Mouse (Mus musculus): ENCODE measurements around the gene Cutc. TPM values are rescaled to one million over a fixed set of nuclear protein-coding genes. Genes with fewer than 3 reads are reported as not detected.

Cutc gene
- total and polyA plus RNA-seq, 2 experiments from 2014 or later, result 1.5 to 9.1 TPM

- DNase-seq (ENCODE audit: low spot score) (no peak), ATAC-seq (no peak)
- Histone ChIP-seq H3K4me2 (ENCODE audit: low read depth, low read length) (no peak overlapping the region), H3K4me1 (ENCODE audit: insufficient read depth, low read length) (no peaks in the 10 kb centered on the region), H3K36me3 (ENCODE audit: insufficient read depth, low read length) (no peaks in the 10 kb centered on the region), H3K9me3 (ENCODE audit: low read length) (no peaks in the 10 kb centered on the region), H3K27ac (no peak overlapping the region), H3K27me3 (ENCODE audit: insufficient read depth, low read length) (no peaks in the 10 kb centered on the region), H3K4me3 (ENCODE audit: low read length) (no peak overlapping the region), H3K9ac (replicated peaks; ENCODE audit: low read length) (no peak overlapping the region)
- WGBS, result 94% methylated on average over 4 of the region's 4 CpGs
- TF ChIP-seq CTCF (IDR thresholded peaks at IDR 0.05; ENCODE audit: low read depth), result no peak
These were observed 58.6 kb downstream of the Cutc start for GRCm38 (mm10) chr19:43811419-43811818.

GRCm38 (mm10) chr19:43813315-43813714 is 60.5 kb downstream of the Cutc start:
- 88% methylated on average over 10 of the region's 10 CpGs for whole genome bisulfite sequencing
- H3K4me3 ChIP-seq (ENCODE audit: low read length), result no peak overlapping the region
- H3K9ac ChIP-seq (replicated peaks; ENCODE audit: low read length), result no peak overlapping the region
- H3K9me3 ChIP-seq (ENCODE audit: low read length), result no peaks in the 10 kb centered on the region
- no peaks in the 10 kb centered on the region for H3K27me3 ChIP-seq (ENCODE audit: insufficient read depth, low read length)
- ATAC-seq, result no peak
- no peak overlapping the region for H3K4me2 ChIP-seq (ENCODE audit: low read depth, low read length)
- DNase-seq (ENCODE audit: low spot score), result no peak
- no peaks in the 10 kb centered on the region for H3K4me1 ChIP-seq (ENCODE audit: insufficient read depth, low read length)
- no peak overlapping the region for H3K27ac ChIP-seq
- H3K36me3 ChIP-seq (ENCODE audit: insufficient read depth, low read length), result no peaks in the 10 kb centered on the region
- no peak for TF ChIP-seq CTCF (IDR thresholded peaks at IDR 0.05; ENCODE audit: low read depth)

- H3K9me3 ChIP-seq (ENCODE audit: low read length), result no peaks in the 10 kb centered on the region
- DNase-seq (ENCODE audit: low spot score), result peak; percentile 9
- TF ChIP-seq CTCF (IDR thresholded peaks at IDR 0.05; ENCODE audit: low read depth), result no peak
- H3K4me2 ChIP-seq (ENCODE audit: low read depth, low read length), result peak overlapping the region; percentile 40
- no peak overlapping the region for H3K4me3 ChIP-seq (ENCODE audit: low read length)
- no peaks in the 10 kb centered on the region for H3K36me3 ChIP-seq (ENCODE audit: insufficient read depth, low read length)
- ATAC-seq, result no peak
- no peak overlapping the region for H3K9ac ChIP-seq (replicated peaks; ENCODE audit: low read length)
- 54% methylated on average over 14 of the region's 14 CpGs for WGBS
- H3K4me1 ChIP-seq (ENCODE audit: insufficient read depth, low read length), result no peaks in the 10 kb centered on the region
- no peaks in the 10 kb centered on the region for H3K27me3 ChIP-seq (ENCODE audit: insufficient read depth, low read length)
- no peak overlapping the region for H3K27ac ChIP-seq
These were observed 63.0 kb downstream of the Cutc start for GRCm38 (mm10) chr19:43815661-43816414.

Other genes with a start within 250 kb of the Cutc start
- gene Got1, start 228.4 kb upstream of the Cutc start, total RNA-seq (2014; rRNA removed), result 120 and 132 TPM in 2 replicates
- gene Got1, start 228.4 kb upstream of the Cutc start, polyA plus RNA-seq (2015; fragmentation: Nextera tagmentation; extraction: Ambion mirVana), result 134 and 136 TPM in 2 replicates
- not detected in 2 replicates for gene Nkx2-3, start 140.7 kb upstream of the Cutc start, total RNA-seq (2014; rRNA removed)
- gene Nkx2-3, start 140.7 kb upstream of the Cutc start, polyA plus RNA-seq (2015; fragmentation: Nextera tagmentation; extraction: Ambion mirVana), result not detected in 2 replicates
- 35.7 and 53.1 TPM in 2 replicates for gene Slc25a28, start 78.1 kb upstream of the Cutc start, total RNA-seq (2014; rRNA removed)
- gene Slc25a28, start 78.1 kb upstream of the Cutc start, polyA plus RNA-seq (2015; fragmentation: Nextera tagmentation; extraction: Ambion mirVana), result 16.1 and 18.1 TPM in 2 replicates
- gene Entpd7, start 63.3 kb upstream of the Cutc start, total RNA-seq (2014; rRNA removed), result 6.1 and 7.9 TPM in 2 replicates
- gene Entpd7, start 63.3 kb upstream of the Cutc start, polyA plus RNA-seq (2015; fragmentation: Nextera tagmentation; extraction: Ambion mirVana), result 7.2 and 8.7 TPM in 2 replicates
- gene Cox15, start within 50 bp of the Cutc start, total RNA-seq (2014; rRNA removed), result 22.5 and 25.7 TPM in 2 replicates
- gene Cox15, start within 50 bp of the Cutc start, polyA plus RNA-seq (2015; fragmentation: Nextera tagmentation; extraction: Ambion mirVana), result 8.6 and 11.0 TPM in 2 replicates
- 0.05 and 0.32 TPM in 2 replicates for gene Abcc2, start 29.2 kb downstream of the Cutc start, total RNA-seq (2014; rRNA removed)
- gene Abcc2, start 29.2 kb downstream of the Cutc start, polyA plus RNA-seq (2015; fragmentation: Nextera tagmentation; extraction: Ambion mirVana), result 0.08 and 0.10 TPM in 2 replicates
- gene Dnmbp, start 187.2 kb downstream of the Cutc start, total RNA-seq (2014; rRNA removed), result 12.8 and 13.3 TPM in 2 replicates
- gene Dnmbp, start 187.2 kb downstream of the Cutc start, polyA plus RNA-seq (2015; fragmentation: Nextera tagmentation; extraction: Ambion mirVana), result 6.5 and 7.1 TPM in 2 replicates
- 0.43 and 0.84 TPM in 2 replicates for gene Cpn1, start 233.6 kb downstream of the Cutc start, total RNA-seq (2014; rRNA removed)
- 0.43 and 0.58 TPM in 2 replicates for gene Cpn1, start 233.6 kb downstream of the Cutc start, polyA plus RNA-seq (2015; fragmentation: Nextera tagmentation; extraction: Ambion mirVana)

All from hindbrain, postnatal 0 days (tissue).